Mouse (Mus musculus): Measurements from ENCODE around the gene Morf4l1.

The Morf4l1 gene

DNA sequence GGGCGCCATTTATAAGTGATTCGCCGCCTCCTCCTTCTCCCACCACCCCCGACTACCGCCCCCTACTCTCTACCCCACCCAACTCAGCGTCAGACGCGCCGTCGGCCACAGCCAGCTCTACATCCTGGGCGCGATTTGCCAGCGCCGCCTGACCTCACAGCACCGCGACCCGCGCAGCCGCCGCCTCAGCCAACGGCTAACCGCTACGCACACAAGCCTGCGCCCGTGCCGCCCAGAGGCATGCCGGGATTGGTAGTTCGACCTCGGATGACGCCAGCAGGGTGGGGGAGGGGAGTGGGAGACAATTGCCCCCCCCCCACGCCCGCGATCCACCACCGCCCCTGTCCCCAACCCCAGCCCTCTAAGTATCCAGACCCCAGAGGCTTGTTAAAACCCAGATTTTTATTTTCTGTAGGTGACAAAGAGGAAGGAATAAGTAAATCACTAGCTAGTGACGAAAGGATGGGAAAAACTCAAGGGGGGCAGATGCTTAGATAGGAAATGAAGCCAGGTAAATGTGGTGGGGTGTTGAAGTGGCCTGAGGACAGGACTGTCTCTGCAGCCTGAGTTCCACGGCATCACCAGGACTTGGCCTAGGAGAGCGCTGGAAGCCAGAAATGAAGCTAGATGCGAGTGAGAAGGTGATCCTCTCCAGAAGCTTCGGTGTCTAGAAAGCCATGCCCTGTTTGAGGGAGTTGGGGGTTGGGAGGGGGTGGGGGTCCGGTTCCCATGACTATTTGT, at the start of gene Morf4l1:
TSS of gene Morf4l1 (minus strand) at position 208 of the 741 bp plus-strand sequence.
- in situ Hi-C loops (cut with MboI; ENCODE audit: unreplicated experiment in 2 of 2): loop anchor here (10.0 to 25.0 kb wide), 4 partner anchors 410 to 1652 kb away; partner anchors contain the start of genes Tmed3 (in 2 of the 2), Gm20537 (in 1 of the 2), Mthfs (in 1 of the 2) and Zfp949 (in 1 of the 2)

DNA sequence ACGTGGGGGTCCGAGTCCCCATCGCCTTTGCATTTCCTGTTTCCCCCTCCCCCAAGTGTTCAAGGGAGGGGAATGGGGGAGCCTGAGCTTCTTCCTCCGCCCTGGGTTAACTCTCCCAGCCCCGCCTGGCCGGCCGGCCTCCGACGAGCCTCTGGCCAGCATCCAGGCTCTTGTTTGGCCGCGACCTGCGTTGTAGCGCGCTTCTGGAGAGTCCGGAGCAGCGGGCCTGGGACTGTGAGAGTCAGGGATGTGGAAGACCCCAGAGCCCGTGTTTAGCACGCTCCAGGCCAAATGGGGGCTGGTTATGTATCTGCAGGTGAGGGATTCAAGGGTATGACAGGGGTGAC, 49.1 kb upstream of the Morf4l1 start:
- in situ Hi-C loops (cut with MboI; ENCODE audit: unreplicated experiment in 2 of 2): no loop called here

DNA sequence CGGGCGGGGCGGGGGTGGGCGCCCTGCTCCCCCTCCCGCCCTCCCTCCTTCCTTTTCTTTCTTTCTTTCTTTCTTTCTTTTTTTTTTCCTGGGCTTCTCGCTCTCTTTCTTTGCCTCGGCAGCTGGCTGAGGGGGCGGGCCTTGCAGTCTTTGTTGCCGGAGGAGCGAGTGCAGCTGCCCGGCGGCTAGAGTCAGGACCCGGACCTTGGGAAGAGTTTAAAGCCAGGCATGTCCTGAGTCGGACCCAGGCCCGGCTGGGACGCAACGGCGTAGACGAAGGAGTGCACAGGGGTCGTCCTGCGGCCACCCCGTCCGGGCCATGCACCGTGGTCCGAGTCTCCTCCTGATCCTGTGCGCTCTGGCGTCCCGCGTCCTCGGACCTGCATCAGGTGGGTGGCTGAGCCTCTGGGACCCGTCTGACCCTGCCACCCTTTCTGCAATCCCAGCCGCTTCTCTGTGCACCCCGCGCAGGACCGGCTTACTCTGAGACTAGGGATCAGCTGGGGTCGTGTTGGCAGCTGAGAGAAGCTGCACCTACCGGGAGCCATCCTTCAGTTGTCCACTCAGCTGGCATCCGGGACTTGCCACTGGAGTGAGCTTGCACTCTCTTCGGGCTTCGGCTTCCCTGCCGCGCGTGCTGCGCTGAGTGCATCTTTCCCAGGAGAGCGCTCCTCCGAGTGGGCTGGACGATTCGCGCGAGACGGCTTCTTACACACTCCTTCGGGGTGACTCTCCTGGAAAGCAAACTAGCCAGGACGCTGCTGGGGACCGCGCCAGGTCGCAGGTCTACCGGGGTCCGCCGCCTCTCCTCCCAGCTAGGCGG, 48.6 kb upstream of the Morf4l1 start, which contains the start of gene Adamts7:
TSS of gene Adamts7 (plus strand) at position 144 of the 823 bp plus-strand sequence.
- in situ Hi-C loops (cut with MboI; ENCODE audit: unreplicated experiment in 2 of 2): no loop called here

DNA sequence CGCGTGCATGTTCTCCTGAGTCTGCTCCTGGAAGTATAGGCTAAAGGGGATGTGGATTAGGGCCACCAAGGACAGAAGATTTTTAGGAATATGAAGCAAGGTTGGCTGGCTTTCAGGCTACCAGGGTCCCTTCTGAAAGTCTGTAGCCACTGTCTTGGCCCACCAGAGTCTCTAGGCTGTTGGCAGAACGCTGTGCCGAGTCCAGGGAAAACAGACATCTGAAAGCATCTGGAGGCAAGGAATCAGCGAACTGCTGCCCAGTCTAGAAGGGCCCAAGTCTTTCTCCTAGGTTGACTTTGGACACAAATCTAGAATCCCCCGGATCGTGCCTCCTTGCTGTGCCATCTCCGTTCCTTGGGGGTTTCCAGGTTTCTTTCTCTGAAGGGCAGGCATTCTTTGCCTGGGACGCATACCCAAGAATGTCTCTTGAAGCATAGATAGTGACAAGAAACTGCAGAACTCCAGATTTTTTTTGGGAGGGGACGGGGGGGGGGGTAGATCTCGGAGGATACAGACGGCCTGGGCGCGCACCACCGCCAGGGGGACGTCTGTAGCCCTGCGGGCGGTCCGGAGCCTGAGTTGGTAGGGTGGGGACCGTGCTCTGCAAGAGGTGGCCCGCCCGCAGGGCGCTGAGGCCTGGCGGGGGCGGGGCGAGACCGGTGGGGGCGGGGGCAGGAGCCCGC, 47.8 kb upstream of the Morf4l1 start:
- in situ Hi-C loops (cut with MboI; ENCODE audit: unreplicated experiment in 2 of 2): no loop called here

DNA sequence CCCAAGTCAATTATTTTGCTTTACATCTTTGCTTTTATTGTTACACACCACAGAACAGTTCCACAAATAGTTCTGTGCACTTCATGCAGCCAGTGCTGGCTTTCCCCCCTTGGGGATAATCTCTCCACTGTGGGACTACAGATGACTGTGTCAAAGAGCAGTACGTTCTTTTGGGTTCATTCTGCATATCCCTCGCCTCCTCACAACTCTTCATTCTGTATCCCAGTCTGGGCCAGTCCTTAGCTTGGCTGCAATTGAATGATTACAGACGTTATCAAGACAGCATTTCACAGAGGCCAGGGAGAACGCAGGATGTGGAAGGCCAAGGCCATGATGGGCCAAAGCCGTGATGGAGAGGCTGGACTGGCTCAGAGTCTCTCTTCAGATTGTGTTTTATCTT, 32.3 kb upstream of the Morf4l1 start:
- in situ Hi-C loops (cut with MboI; ENCODE audit: unreplicated experiment in 2 of 2): no loop called here

DNA sequence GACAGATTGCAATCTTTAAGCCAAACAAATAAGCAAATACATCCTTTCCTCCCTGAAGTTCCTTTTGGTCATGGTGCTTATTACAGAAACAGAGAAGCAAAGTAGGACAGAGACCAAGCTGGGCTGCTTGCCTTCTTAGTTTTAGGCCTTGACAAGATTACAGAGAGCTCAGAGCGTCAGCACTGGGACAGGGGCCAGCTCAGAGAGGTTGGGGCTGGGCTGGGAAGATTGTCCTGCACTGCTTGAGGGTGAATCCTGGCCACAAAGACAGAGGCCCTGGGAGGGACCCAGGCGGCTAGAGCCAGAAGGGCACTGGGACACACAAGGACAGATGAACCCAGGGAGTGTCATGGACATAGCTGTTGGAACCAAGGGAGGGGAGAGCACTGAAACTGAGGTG, 31.2 kb upstream of the Morf4l1 start:
- in situ Hi-C loops (cut with MboI; ENCODE audit: unreplicated experiment in 2 of 2): no loop called here

DNA sequence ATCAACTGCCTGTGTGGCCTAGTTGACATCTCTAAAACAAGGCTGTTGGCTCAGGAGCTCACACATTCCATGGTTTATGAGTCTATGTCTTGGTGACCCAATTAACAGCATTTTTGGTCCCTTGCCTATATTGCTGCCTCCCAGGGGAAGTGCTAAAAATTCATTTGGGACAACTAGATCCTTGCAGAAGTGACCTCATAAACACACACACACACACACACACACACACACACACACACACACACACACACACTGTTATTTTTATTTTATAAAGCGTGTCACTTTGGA, 22.0 kb upstream of the Morf4l1 start:
- in situ Hi-C loops (cut with MboI; ENCODE audit: unreplicated experiment in 2 of 2): no loop called here

DNA sequence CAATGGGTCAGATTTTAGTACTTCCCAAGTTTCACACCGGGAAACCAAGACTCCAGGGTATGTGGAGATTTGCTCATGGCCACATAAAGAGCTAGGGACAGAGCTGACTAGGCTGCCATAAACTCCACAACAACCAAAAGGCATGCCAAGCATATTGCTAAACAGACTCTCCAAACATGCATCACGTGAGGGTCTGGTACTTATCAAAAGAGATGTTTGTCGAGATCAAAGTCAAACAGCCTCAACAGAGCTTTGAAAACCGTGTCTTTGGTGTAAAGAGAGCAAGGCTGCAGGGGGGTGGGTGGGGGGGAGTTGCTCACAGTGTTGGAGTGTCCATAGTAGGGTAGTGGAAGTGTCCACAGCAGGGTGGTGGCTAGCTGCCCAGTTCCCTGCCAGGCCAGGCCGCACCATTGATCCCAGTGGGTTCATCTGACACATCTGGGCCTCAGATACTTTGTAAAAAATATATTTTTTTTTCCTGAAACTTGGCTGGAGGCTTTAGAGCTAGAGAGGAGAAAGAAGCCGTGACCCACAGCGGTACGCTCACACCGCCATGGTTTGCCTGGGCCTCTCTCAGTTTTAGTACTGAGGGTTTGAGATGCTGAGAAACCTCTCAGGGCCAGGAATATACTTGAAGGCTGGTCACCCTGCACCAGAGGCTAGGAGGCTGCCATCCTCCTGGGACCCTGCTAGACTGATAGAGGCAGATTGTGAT, 21.5 kb upstream of the Morf4l1 start:
- in situ Hi-C loops (cut with MboI; ENCODE audit: unreplicated experiment in 2 of 2): no loop called here

DNA sequence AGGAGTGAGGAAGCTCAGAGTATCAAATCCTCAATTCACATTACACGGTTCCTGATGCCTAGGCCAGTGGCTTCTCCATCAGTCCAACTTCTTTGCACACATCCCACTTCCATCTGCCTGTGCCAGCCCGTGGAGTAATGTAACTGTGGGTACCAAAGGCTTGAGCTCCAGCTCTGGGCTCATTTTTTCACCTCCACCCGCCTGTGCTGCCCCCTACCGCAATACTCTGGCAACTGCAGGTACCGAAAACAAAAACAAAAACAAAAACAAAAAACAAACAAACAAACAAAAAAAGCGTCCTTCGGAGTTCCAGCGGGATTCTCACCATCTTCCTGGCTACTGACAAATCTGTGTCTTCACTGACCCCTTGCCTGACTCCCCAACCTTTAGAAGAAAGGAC, 20.9 kb upstream of the Morf4l1 start:
- in situ Hi-C loops (cut with MboI; ENCODE audit: unreplicated experiment in 2 of 2): no loop called here

DNA sequence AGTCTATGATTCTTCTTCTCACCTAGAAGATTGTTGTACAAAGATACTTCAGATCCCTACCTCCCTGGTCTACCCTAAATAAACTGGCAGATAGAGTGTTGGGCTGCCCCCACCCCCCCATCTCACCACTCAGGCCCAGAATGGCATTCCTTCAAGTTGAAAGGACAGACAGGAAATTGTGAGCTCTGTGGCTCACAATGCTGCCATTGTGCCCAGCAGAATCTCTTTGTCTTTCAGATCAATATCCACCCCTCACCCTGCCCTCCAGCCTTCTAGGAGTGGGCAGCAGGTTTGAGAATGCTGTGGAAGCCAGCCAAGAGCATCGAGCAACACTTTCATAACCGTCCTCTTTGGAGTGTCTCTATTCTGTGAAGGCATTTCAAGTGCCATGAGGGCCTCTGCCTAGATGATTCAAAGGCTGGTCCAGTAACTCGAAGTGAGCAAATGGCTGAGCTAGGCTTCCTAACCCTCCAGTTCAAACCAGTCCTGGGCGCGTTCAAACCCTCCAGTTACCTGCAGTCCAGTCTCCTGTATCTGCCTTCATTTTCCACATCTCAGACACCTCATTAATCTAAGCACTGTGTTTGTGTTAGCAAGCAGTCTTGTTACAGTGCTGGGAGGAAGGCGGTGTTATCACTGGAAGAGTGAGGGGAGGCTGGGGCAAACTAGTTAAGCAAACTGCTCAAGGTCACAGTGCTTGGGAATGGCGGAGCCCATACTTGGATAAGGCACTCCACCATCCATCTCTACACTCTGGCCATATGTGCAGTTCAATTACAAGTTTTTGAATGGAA, 19.2 kb upstream of the Morf4l1 start:
- in situ Hi-C loops (cut with MboI; ENCODE audit: unreplicated experiment in 2 of 2): no loop called here

DNA sequence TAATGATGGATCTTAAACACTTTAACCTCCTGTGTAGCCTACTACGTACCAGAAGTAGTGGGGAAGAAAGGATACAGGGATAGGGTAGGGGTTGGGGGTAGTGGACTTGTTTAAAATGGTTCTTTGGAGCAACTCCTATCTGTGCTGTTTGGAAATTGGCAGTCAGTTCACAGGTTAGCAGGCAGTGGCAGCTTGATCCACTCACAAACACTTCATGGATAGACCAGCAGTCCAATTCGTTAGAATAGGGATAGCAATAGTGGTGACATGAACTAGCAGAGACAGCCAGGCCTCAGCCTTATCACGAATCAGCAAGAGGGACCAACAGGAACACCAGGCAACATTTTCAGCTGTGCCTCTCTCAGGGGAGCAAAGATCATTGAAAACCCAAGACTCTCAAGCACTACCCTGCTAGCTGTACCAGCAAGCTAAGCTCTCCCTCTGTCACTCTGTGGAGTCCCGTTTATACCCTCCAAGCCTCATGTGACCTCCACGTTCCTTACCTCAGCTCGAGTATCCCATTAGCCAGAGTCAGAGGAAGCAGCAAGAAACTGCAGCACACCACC, 14.1 kb upstream of the Morf4l1 start:
- in situ Hi-C loops (cut with MboI; ENCODE audit: unreplicated experiment in 2 of 2): no loop called here

DNA sequence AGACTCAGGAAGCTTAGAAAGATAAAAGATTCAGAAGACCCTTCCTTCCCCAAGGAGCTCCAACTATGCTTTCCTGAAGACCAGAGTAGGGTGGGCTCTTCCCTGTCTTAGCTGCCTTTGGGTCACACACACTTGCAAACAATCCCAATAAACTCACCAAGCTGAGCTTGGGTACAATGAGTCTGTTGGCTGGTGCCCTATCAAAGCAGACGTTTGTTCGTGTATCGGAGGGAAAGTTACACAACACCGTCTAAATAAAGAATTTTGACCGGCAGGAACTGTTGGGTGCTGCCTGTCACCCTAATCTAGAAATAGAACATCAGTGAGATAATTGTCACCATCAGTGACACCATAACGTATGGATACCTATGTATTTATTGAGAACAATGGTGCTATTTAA, 12.6 kb upstream of the Morf4l1 start:
- in situ Hi-C loops (cut with MboI; ENCODE audit: unreplicated experiment in 2 of 2): no loop called here

DNA sequence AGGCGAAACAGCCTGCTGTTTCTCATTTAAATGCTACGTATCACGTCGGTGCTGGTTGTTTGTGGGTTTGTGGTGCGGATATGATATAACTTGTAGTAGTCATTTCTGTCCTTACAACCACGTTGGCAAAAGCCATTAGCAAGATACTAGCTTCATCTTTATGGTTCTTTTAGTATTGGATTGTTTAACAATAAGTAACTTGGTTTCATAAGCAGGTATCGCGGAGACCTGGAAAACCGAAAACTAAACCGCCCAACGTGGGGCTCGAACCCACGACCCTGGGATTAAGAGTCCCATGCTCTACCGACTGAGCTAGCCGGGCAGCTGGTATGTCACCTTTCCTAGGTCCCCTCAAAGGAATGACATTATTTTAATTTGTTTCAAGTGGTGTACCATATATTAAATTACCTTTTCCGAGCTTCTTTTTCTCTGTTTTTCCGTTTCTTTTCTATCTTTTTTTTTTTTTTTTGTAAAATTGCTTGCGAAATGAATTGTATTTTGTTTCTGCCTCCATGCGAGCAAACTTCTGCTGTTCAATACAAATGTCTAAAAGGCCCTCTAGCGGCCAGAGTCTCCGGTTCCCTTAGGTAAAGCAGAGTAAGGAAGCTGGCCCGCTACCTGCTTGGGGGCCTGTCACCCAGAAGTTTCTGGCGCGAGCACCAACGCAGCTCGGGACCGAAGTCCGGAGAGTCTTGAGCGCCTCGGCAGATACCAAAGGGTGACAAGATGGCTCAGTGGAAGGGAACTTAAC, 11.9 kb upstream of the Morf4l1 start:
- in situ Hi-C loops (cut with MboI; ENCODE audit: unreplicated experiment in 2 of 2): no loop called here

DNA sequence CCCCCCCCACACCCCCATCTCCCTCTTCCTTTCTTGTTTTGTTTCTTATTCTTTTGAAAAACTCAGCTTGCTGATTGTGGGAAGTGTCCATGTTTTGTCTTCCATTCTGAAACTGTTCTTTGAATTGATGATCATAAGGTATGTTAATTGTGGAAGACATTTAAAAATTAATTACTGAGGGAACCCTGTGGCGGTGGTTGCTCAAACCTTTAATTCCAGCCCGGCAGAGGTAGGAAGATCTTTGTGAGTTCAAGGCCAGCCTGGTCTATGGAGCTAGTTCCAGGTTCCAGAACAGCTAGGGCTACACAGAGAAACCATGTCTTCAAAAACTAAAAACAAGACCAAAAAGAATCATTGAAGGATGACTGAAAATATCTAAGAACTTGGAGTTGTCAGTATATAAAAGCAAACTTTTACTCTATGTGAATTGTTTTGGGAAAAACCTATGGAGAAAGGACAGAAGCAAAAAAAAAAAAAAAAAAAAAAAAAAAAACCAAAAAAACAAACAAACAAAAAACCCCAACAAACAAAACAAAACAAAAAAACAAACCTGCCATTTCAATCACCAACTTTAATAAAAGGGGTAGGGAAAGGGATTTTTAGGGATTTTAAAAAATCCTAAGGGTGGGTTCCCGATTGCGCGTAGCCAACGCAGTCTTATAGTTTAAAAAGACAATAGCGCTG, 11.0 kb upstream of the Morf4l1 start:
- in situ Hi-C loops (cut with MboI; ENCODE audit: unreplicated experiment in 2 of 2): no loop called here

DNA sequence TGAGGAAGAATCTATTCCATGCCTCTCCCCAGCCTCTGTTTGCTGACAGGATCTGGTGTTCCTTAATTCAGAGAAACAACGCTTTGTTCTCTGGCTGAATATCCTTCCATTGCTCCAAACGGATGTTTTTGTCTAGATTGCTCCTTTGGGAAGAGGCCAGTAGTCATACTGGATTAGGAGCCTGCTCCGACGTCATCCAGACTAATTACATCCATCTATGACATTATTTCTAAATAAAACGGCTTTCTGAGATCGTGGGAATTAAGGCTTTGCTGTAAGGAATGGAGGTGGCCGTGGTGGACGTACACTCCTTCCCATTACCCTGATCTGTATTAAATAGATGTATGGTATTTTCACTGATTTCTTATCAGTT, 10.3 kb upstream of the Morf4l1 start:
- in situ Hi-C loops (cut with MboI; ENCODE audit: unreplicated experiment in 2 of 2): loop anchor here in 1 of 2 experiments (25.0 kb wide), 3 partner anchors 913 to 1663 kb away; partner anchors contain the start of genes Gm20537, Mthfs and Zfp949

DNA sequence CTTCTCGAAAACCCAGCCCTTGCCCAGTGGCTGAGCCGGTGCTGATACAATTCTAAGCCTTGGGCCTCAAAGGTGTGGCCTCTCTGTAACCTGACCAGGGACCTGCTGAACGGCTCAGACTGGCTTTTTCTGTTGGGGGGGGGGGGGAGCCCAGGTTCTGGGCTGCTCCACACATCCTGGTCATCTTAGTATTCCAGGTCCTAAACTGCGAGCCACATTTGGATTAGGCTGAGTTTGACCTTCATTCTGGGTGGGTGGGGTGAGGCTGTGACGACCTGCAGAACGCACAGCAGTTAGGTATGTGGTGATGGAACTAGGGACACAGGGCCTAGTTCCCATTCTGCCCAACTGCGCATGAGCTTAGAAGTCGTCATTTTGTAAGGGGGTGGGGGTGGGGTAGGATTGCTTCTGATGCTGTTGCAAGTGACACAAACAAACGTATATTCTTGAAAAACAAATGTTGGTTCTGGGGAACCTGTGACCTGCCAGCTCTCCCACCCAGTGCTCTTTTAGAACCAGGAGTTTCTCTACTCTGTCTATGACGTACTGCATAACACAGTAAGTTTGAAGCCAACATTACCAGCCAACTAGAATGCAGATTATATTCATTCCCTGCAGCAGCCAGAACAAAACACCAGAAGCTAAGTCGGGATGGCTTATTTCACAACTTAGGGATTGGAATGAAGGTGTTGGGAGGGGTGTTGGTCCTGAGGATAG, 9.7 kb upstream of the Morf4l1 start:
- in situ Hi-C loops (cut with MboI; ENCODE audit: unreplicated experiment in 2 of 2): loop anchor here in 1 of 2 experiments (25.0 kb wide), 3 partner anchors 912 to 1662 kb away; partner anchors contain the start of genes Gm20537, Mthfs and Zfp949

DNA sequence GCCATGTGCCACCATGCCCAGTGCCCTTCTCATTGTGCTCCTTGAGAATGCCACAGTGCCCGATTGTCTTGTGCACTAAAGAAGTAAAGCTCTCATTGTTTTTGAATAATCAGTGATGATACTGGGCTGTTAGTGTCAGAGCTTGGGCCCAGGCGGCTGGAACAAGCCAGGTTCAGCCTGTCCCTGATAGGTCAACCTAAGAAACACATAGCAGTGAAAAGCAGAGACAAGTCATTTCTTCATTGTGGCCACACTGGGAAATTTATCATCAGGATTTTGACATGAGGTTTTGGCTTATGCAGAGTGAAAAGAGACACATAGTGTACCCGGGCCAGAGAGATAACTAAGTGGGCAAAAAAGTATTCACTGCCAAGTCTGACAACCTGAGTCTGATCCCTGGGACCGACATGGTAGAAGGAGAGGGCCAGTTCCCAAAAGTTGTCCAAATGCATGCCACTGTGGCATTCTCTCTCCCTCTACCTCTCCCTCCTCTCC, 7.7 kb upstream of the Morf4l1 start:
- in situ Hi-C loops (cut with MboI; ENCODE audit: unreplicated experiment in 2 of 2): loop anchor here in 1 of 2 experiments (25.0 kb wide), 3 partner anchors 910 to 1660 kb away; partner anchors contain the start of genes Gm20537, Mthfs and Zfp949

All from v-Abl transformed pro-B cells (cell line).